Mouse (Mus musculus) kidney, embryonic 15.5 days (tissue): Measurements from ENCODE around the gene Faf1. TPM values are rescaled to one million over a fixed set of nuclear protein-coding genes. Genes with fewer than 3 reads are reported as not detected.

ENCODE experiments used
- ATAC-seq: fragments of 200-750 bp; cut with Nextera tagmentation; replicated peaks from 2 replicates; pipeline ENCODE4 v1.8.0; 2017; ENCODE audit warnings: moderate TSS enrichment; ENCODE audit not compliant: low FRiP score
- H3K27ac ChIP-seq: fragments of 300-500 bp; sonication (generic); 2 replicates; pipeline ENCODE4 v1.5.1; 2015; ENCODE audit warnings: mild to moderate bottlenecking, inconsistent platforms
- H3K27me3 ChIP-seq: fragments of 300-500 bp; sonication (generic); 2 replicates; pipeline ENCODE4 v1.6.1; 2015; ENCODE audit warnings: inconsistent platforms
- H3K36me3 ChIP-seq: fragments of 300-500 bp; sonication (generic); 2 replicates; pipeline ENCODE4 v1.6.1; 2015; ENCODE audit warnings: inconsistent platforms
- H3K4me1 ChIP-seq: fragments of 300-500 bp; sonication (generic); 2 replicates; pipeline ENCODE4 v1.6.1; 2015; ENCODE audit warnings: inconsistent platforms
- H3K4me2 ChIP-seq: fragments of 300-500 bp; sonication (generic); 2 replicates; pipeline ENCODE4 v1.6.1; 2015; ENCODE audit warnings: moderate library complexity, mild to moderate bottlenecking, inconsistent platforms
- H3K4me3 ChIP-seq: fragments of 300-500 bp; sonication (generic); replicated peaks from 2 replicates; pipeline ENCODE4 v1.5.1; 2015; ENCODE audit warnings: mild to moderate bottlenecking, inconsistent platforms
- H3K9ac ChIP-seq: fragments of 300-500 bp; sonication (generic); 2 replicates; pipeline ENCODE4 v1.6.1; 2015; ENCODE audit warnings: mild to moderate bottlenecking, inconsistent platforms
- H3K9me3 ChIP-seq: fragments of 300-500 bp; sonication (generic); replicated peaks from 2 replicates; pipeline ENCODE4 v1.6.1; 2016; ENCODE audit warnings: inconsistent platforms
- WGBS: fragments of 180-500 bp; shearing (Covaris S2); methylation state at CpG from one replicate; pipeline ENCODE4 v1.1.7; 2015; ENCODE audit warnings: mixed read lengths; 5-methylcytosine and 5-hydroxymethylcytosine counted together
- polyA plus RNA-seq: library from polyadenylated mRNA; unstranded; fragments of >200 nt; fragmentation: Nextera tagmentation; extraction: Ambion mirVana; gene quantifications from 2 replicates; pipeline ENCODE4 v1.2.1, GENCODE M21; 2015

Faf1 gene
- polyA plus RNA-seq, 1 experiment from 2014 or later = 22.7 TPM

- H3K4me3 ChIP-seq = no peak overlapping the region
- H3K27me3 ChIP-seq = peaks cover 97% of the 10 kb centered on the region
- ATAC-seq = no peak
- H3K27ac ChIP-seq = no peak overlapping the region
- H3K4me1 ChIP-seq = peaks cover 34% of the 10 kb centered on the region
- H3K9me3 ChIP-seq = no peaks in the 10 kb centered on the region
- 3% methylated on average over 16 of the region's 16 CpGs for WGBS
- no peak overlapping the region for H3K9ac ChIP-seq
- no peak overlapping the region for H3K4me2 ChIP-seq
- no peaks in the 10 kb centered on the region for H3K36me3 ChIP-seq
Measured at GRCm38 (mm10) chr4:109985424-109986172, 309.2 kb downstream of the Faf1 start.

GRCm38 (mm10) chr4:109986301-109986700, 309.9 kb downstream of the Faf1 start:
- no peak overlapping the region for H3K9ac ChIP-seq
- no peaks in the 10 kb centered on the region for H3K36me3 ChIP-seq
- 3% methylated on average over 9 of the region's 9 CpGs for whole genome bisulfite sequencing
- no peak overlapping the region for H3K4me3 ChIP-seq
- no peak overlapping the region for H3K4me2 ChIP-seq
- peaks cover 97% of the 10 kb centered on the region for H3K27me3 ChIP-seq
- ATAC-seq = no peak
- no peaks in the 10 kb centered on the region for H3K9me3 ChIP-seq
- H3K4me1 ChIP-seq = peaks cover 34% of the 10 kb centered on the region
- no peak overlapping the region for H3K27ac ChIP-seq

GRCm38 (mm10) chr4:109986748-109987355, 310.5 kb downstream of the Faf1 start:
- 2% methylated on average over 13 of the region's 13 CpGs for WGBS
- ATAC-seq = no peak
- Histone ChIP-seq H3K36me3 (no peaks in the 10 kb centered on the region), H3K4me1 (peaks cover 29% of the 10 kb centered on the region), H3K4me2 (no peak overlapping the region), H3K9ac (no peak overlapping the region), H3K9me3 (no peaks in the 10 kb centered on the region), H3K27me3 (peaks cover 95% of the 10 kb centered on the region), H3K27ac (no peak overlapping the region), H3K4me3 (no peak overlapping the region)

GRCm38 (mm10) chr4:109987560-109988362, 311.4 kb downstream of the Faf1 start:
- no peak for ATAC-seq
- H3K4me2 ChIP-seq = no peak overlapping the region
- 2% methylated on average over 17 of the region's 20 CpGs for WGBS
- H3K27ac ChIP-seq = no peak overlapping the region
- peaks cover 94% of the 10 kb centered on the region for H3K27me3 ChIP-seq
- peaks cover 20% of the 10 kb centered on the region for H3K4me1 ChIP-seq
- no peaks in the 10 kb centered on the region for H3K36me3 ChIP-seq
- no peak overlapping the region for H3K4me3 ChIP-seq
- no peaks in the 10 kb centered on the region for H3K9me3 ChIP-seq
- no peak overlapping the region for H3K9ac ChIP-seq

GRCm38 (mm10) chr4:109988411-109988810, 312.0 kb downstream of the Faf1 start:
- 3% methylated on average over 5 of the region's 5 CpGs for WGBS
- Histone ChIP-seq H3K4me2 (no peak overlapping the region), H3K27me3 (peaks cover 94% of the 10 kb centered on the region), H3K9me3 (no peaks in the 10 kb centered on the region), H3K4me1 (peaks cover 17% of the 10 kb centered on the region), H3K9ac (no peak overlapping the region), H3K4me3 (no peak overlapping the region), H3K27ac (no peak overlapping the region), H3K36me3 (no peaks in the 10 kb centered on the region)
- ATAC-seq = no peak

GRCm38 (mm10) chr4:109989213-109989612, 312.8 kb downstream of the Faf1 start:
- H3K4me2 ChIP-seq = no peak overlapping the region
- H3K9ac ChIP-seq = no peak overlapping the region
- H3K36me3 ChIP-seq = no peaks in the 10 kb centered on the region
- no peak for ATAC-seq
- H3K9me3 ChIP-seq = no peaks in the 10 kb centered on the region
- 37% methylated on average over 6 of the region's 6 CpGs for WGBS
- no peak overlapping the region for H3K27ac ChIP-seq
- no peak overlapping the region for H3K4me3 ChIP-seq
- H3K27me3 ChIP-seq = peaks cover 94% of the 10 kb centered on the region
- H3K4me1 ChIP-seq = peaks cover 9% of the 10 kb centered on the region; the same call in 1 of the 2 replicates

GRCm38 (mm10) chr4:110006044-110006443, 329.7 kb downstream of the Faf1 start:
- 89% methylated on average over 1 of the region's 1 CpGs for WGBS

More at GRCm38 (mm10) chr4:110006044-110006443, 329.7 kb downstream of the Faf1 start:
- H3K27me3 ChIP-seq = no peaks in the 10 kb centered on the region
- no peak for ATAC-seq
- H3K4me2 ChIP-seq = no peak overlapping the region
- H3K9ac ChIP-seq = no peak overlapping the region
- no peak overlapping the region for H3K27ac ChIP-seq
- no peak overlapping the region for H3K4me3 ChIP-seq
- H3K9me3 ChIP-seq = no peaks in the 10 kb centered on the region
- no peaks in the 10 kb centered on the region for H3K36me3 ChIP-seq
- H3K4me1 ChIP-seq = no peaks in the 10 kb centered on the region

Other genes with a start within 250 kb of the Faf1 start
- gene Rnf11, start 191.9 kb upstream of the Faf1 start, polyA plus RNA-seq = 31.9 and 36.8 TPM in 2 replicates
- not detected in 2 replicates for gene 4930522H14Rik, start 145.3 kb upstream of the Faf1 start, polyA plus RNA-seq
- 4.8 and 5.1 TPM in 2 replicates for gene Cdkn2c, start 9.4 kb upstream of the Faf1 start, polyA plus RNA-seq